Mouse (Mus musculus) cerebellum, adult 18-20 months (tissue): ENCODE results near the gene Kbtbd7.
A peak's percentile ranks its signal among the peaks of the same experiment; 100 is the strongest.

Source experiments
- DNase-seq, 2 experiments: peaks; one replicate each; pipeline ENCODE4 v3.0.0; 2021

The Kbtbd7 gene

GRCm38 (mm10) chr14:79425979-79426729 is at the start of gene Kbtbd7:
TSS of gene Kbtbd7 (plus strand) at chr14:79426511.
- DNase-seq = peak; percentile 91 to 96

GRCm38 (mm10) chr14:79377041-79377440 is 49.3 kb upstream of the Kbtbd7 start:
- DNase-seq = no peak

- DNase-seq = no peak
Observed at GRCm38 (mm10) chr14:79383120-79383519, 43.2 kb upstream of the Kbtbd7 start.

GRCm38 (mm10) chr14:79388304-79388703 is 38.0 kb upstream of the Kbtbd7 start:
- DNase-seq = no peak

- peak; percentile 61 to 64 for DNase-seq
Observed at GRCm38 (mm10) chr14:79389438-79390264, 36.7 kb upstream of the Kbtbd7 start.

GRCm38 (mm10) chr14:79390265-79390926 is 35.9 kb upstream of the Kbtbd7 start, which contains the start of gene Naa16:
TSS of gene Naa16 (minus strand) at chr14:79390778.
- peak; percentile 88 to 98 for DNase-seq

GRCm38 (mm10) chr14:79393289-79393688 is 33.0 kb upstream of the Kbtbd7 start:
- no peak for DNase-seq

GRCm38 (mm10) chr14:79394564-79394963 is 31.7 kb upstream of the Kbtbd7 start:
- peak in 1 of 2 experiments; percentile 12 for DNase-seq

GRCm38 (mm10) chr14:79397321-79398122 is 28.8 kb upstream of the Kbtbd7 start, which contains the start of gene Mtrf1:
TSS of gene Mtrf1 (plus strand) at chr14:79397772.
- DNase-seq = peak; percentile 74 to 76

GRCm38 (mm10) chr14:79407641-79408040 is 18.7 kb upstream of the Kbtbd7 start:
- no peak for DNase-seq

- DNase-seq = no peak
Observed at GRCm38 (mm10) chr14:79409278-79409830, 17.0 kb upstream of the Kbtbd7 start.

- no peak for DNase-seq
Observed at GRCm38 (mm10) chr14:79410662-79411061, 15.6 kb upstream of the Kbtbd7 start.

- no peak for DNase-seq
Observed at GRCm38 (mm10) chr14:79413121-79413520, 13.2 kb upstream of the Kbtbd7 start.

GRCm38 (mm10) chr14:79420083-79420685 is 6.1 kb upstream of the Kbtbd7 start:
- DNase-seq = no peak

GRCm38 (mm10) chr14:79426730-79427365 is 537 bp downstream of the Kbtbd7 start:
- peak; percentile 16 to 26 for DNase-seq

- no peak for DNase-seq
Observed at GRCm38 (mm10) chr14:79434068-79434467, 7.8 kb downstream of the Kbtbd7 start.

GRCm38 (mm10) chr14:79440655-79441054 is 14.3 kb downstream of the Kbtbd7 start:
- DNase-seq = no peak

GRCm38 (mm10) chr14:79441441-79441840 is 15.1 kb downstream of the Kbtbd7 start:
- DNase-seq = no peak

GRCm38 (mm10) chr14:79444601-79445000 is 18.3 kb downstream of the Kbtbd7 start:
- DNase-seq = no peak

- no peak for DNase-seq
Observed at GRCm38 (mm10) chr14:79445055-79445620, 18.8 kb downstream of the Kbtbd7 start.
